Mouse (Mus musculus) thymus, adult 2 months (tissue): ENCODE measurements around the gene Zscan25.
A peak's percentile ranks its signal among the peaks of the same experiment; 100 is the strongest.

Experiments
- CTCF ChIP-seq: fragments of 200-500 bp; IDR thresholded peaks from 2 replicates; pipeline ENCODE4 v1.5.1; 2012; ENCODE audit warnings: mild to moderate bottlenecking, control low read depth, low read length, moderate library complexity, borderline replicate concordance; ENCODE audit not compliant: control insufficient read depth, poor library complexity, insufficient read depth; ENCODE audit errors: extremely low read depth
- POLR2A ChIP-seq: fragments of 200-500 bp; IDR thresholded peaks from 2 replicates; pipeline ENCODE4 v1.6.1; 2012; ENCODE audit warnings: mild to moderate bottlenecking, low read length, control low read depth, moderate library complexity; ENCODE audit not compliant: control insufficient read depth, poor library complexity, insufficient read depth; ENCODE audit errors: extremely low read depth

DNA sequence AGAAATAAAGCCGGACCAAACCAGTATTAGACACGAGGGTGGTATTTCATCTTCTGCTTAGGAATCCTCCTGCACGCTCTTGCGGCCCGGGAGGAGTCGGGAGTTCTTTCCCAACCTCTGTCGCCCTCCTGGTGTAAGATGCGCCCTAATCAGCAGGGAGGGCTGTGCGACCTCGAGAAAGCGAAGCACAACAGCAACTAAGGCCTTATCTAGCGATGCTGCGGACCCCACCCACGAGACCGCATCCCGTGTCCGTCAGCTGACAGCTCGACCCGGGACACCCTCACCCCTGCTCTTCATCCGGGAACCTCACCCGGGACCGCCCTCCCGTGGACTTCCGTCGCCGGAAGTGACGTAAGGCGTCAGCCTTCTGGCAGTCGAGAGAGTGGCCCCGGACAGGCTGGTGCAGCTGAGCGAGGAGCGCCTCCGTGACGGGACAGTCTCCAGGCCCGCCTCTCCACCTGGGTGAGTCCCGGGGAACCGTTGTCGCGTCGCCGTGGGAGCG is 48.9 kb upstream of the Zscan25 start, which contains the start of gene Zfp655:
- TF ChIP-seq CTCF (peak; percentile 43; the same call in 1 of the 2 replicates), POLR2A (peak; percentile 91)
